Mouse (Mus musculus): Measurements from ENCODE around the gene Olfr322. TPM values are rescaled to one million over a fixed set of nuclear protein-coding genes. Genes with fewer than 3 reads are reported as not detected.

The Olfr322 gene
- 0.06 TPM in 1 of 2 replicates, not detected in the other for polyA plus RNA-seq (2015; fragmentation: Nextera tagmentation; extraction: Ambion mirVana)

GRCm38 (mm10) chr11:58658596-58658995 lies at the start of gene Olfr322:
Olfr322 (plus strand) TSS chr11:58658782.
- no peaks in the 10 kb centered on the region for H3K4me1 ChIP-seq (ENCODE audit: insufficient read depth)
- H3K4me3 ChIP-seq (ENCODE audit: low read depth, low read length) = no peak within 1 kb of the TSS
- WGBS (ENCODE audit: insufficient replicate concordance) = 76% methylated on average over 4 of the region's 4 CpGs
- H3K4me2 ChIP-seq (ENCODE audit: low read depth, low read length) = no peak within 1 kb of the TSS
- ATAC-seq (no peak), DNase-seq (no peak)
- no peak within 1 kb of the TSS for H3K9ac ChIP-seq (replicated peaks)
- H3K36me3 ChIP-seq (replicated peaks; ENCODE audit: insufficient read depth, low read length) = no peaks in the 10 kb centered on the region
- no peaks in the 10 kb centered on the region for H3K27me3 ChIP-seq (ENCODE audit: insufficient read depth, low read length)
- no peak for TF ChIP-seq CTCF (IDR thresholded peaks at IDR 0.05; ENCODE audit: low read depth)
- TF ChIP-seq EP300 (IDR thresholded peaks at IDR 0.05; ENCODE audit: low read depth) = no peak
- no peaks in the 10 kb centered on the region for H3K9me3 ChIP-seq (ENCODE audit: low read length)
- no peak within 1 kb of the TSS for H3K27ac ChIP-seq (ENCODE audit: low read depth)

- H3K4me3 ChIP-seq (ENCODE audit: low read depth, low read length) = no peak overlapping the region
- WGBS (ENCODE audit: insufficient replicate concordance) = 56% methylated on average over 3 of the region's 3 CpGs
- ATAC-seq = no peak
- peaks cover 9% of the 10 kb centered on the region; the same call in 1 of the 2 replicates for H3K4me1 ChIP-seq (ENCODE audit: insufficient read depth)
- TF ChIP-seq EP300 (IDR thresholded peaks at IDR 0.05; ENCODE audit: low read depth) = no peak
- no peak for TF ChIP-seq CTCF (IDR thresholded peaks at IDR 0.05; ENCODE audit: low read depth)
- no peak overlapping the region for H3K27ac ChIP-seq (ENCODE audit: low read depth)
- no peaks in the 10 kb centered on the region for H3K9me3 ChIP-seq (ENCODE audit: low read length)
- no peaks in the 10 kb centered on the region for H3K27me3 ChIP-seq (ENCODE audit: insufficient read depth, low read length)
- no peaks in the 10 kb centered on the region for H3K36me3 ChIP-seq (replicated peaks; ENCODE audit: insufficient read depth, low read length)
- no peak overlapping the region for H3K9ac ChIP-seq (replicated peaks)
- no peak for DNase-seq
- H3K4me2 ChIP-seq (ENCODE audit: low read depth, low read length) = no peak overlapping the region
These were observed 45.2 kb upstream of the Olfr322 start for GRCm38 (mm10) chr11:58613359-58613758.

GRCm38 (mm10) chr11:58614526-58614925 lies 44.1 kb upstream of the Olfr322 start:
- Histone ChIP-seq H3K4me2 (ENCODE audit: low read depth, low read length) (no peak overlapping the region), H3K27me3 (ENCODE audit: insufficient read depth, low read length) (no peaks in the 10 kb centered on the region), H3K9ac (replicated peaks) (no peak overlapping the region), H3K4me1 (ENCODE audit: insufficient read depth) (peaks cover 9% of the 10 kb centered on the region; the same call in 1 of the 2 replicates), H3K4me3 (ENCODE audit: low read depth, low read length) (no peak overlapping the region), H3K36me3 (replicated peaks; ENCODE audit: insufficient read depth, low read length) (no peaks in the 10 kb centered on the region), H3K9me3 (ENCODE audit: low read length) (no peaks in the 10 kb centered on the region), H3K27ac (ENCODE audit: low read depth) (no peak overlapping the region)
- TF ChIP-seq EP300 (IDR thresholded peaks at IDR 0.05; ENCODE audit: low read depth) (0 out of 2 replicates have a peak, but pooled peaks have one; percentile 10), CTCF (IDR thresholded peaks at IDR 0.05; ENCODE audit: low read depth) (no peak)
- DNase-seq (peak; percentile 47), ATAC-seq (no peak)

GRCm38 (mm10) chr11:58615975-58616374 lies 42.6 kb upstream of the Olfr322 start, which contains the start of gene 2210407C18Rik:
2210407C18Rik (minus strand) TSS chr11:58616075.
- H3K4me3 ChIP-seq (ENCODE audit: low read depth, low read length) = no peak within 1 kb of the TSS
- H3K4me2 ChIP-seq (ENCODE audit: low read depth, low read length) = no peak within 1 kb of the TSS
- H3K9ac ChIP-seq (replicated peaks) = no peak within 1 kb of the TSS
- 72% methylated on average over 4 of the region's 4 CpGs for WGBS (ENCODE audit: insufficient replicate concordance)
- no peak within 1 kb of the TSS for H3K27ac ChIP-seq (ENCODE audit: low read depth)
- DNase-seq (no peak), ATAC-seq (no peak)
- H3K4me1 ChIP-seq (ENCODE audit: insufficient read depth) = peaks cover 9% of the 10 kb centered on the region; the same call in 1 of the 2 replicates
- TF ChIP-seq CTCF (IDR thresholded peaks at IDR 0.05; ENCODE audit: low read depth) (no peak), EP300 (IDR thresholded peaks at IDR 0.05; ENCODE audit: low read depth) (no peak)
- H3K27me3 ChIP-seq (ENCODE audit: insufficient read depth, low read length) = no peaks in the 10 kb centered on the region
- H3K9me3 ChIP-seq (ENCODE audit: low read length) = no peaks in the 10 kb centered on the region
- no peaks in the 10 kb centered on the region for H3K36me3 ChIP-seq (replicated peaks; ENCODE audit: insufficient read depth, low read length)

DNA sequence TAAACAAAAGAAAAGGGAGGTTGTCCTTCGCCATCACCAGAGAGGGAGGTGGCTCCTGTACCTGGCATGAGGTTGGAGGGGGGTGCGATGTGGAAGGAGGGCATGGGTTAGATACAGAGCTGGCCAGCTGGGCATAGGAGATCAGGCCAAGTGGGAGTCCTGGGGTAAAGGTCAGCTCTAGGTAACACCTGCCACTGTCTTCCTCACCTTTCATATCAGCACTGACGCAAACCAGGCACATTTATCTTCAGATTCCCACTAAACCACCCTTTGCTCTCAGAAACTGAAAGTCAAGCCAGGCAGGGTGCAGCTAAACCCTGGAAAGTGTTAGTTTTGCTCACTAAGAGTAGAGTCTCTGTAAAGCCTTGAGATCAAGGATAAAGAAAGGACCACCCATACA lies 40.2 kb upstream of the Olfr322 start:
- Histone ChIP-seq H3K4me2 (ENCODE audit: low read depth, low read length) (no peak overlapping the region), H3K4me1 (ENCODE audit: insufficient read depth) (peaks cover 9% of the 10 kb centered on the region; the same call in 1 of the 2 replicates), H3K36me3 (replicated peaks; ENCODE audit: insufficient read depth, low read length) (no peaks in the 10 kb centered on the region), H3K4me3 (ENCODE audit: low read depth, low read length) (no peak overlapping the region), H3K27ac (ENCODE audit: low read depth) (no peak overlapping the region), H3K9ac (replicated peaks) (no peak overlapping the region), H3K27me3 (ENCODE audit: insufficient read depth, low read length) (no peaks in the 10 kb centered on the region), H3K9me3 (ENCODE audit: low read length) (no peaks in the 10 kb centered on the region)
- WGBS (ENCODE audit: insufficient replicate concordance) = 65% methylated on average over 3 of the region's 3 CpGs
- ATAC-seq (no peak), DNase-seq (no peak)
- TF ChIP-seq CTCF (IDR thresholded peaks at IDR 0.05; ENCODE audit: low read depth) (no peak), EP300 (IDR thresholded peaks at IDR 0.05; ENCODE audit: low read depth) (no peak)

DNA sequence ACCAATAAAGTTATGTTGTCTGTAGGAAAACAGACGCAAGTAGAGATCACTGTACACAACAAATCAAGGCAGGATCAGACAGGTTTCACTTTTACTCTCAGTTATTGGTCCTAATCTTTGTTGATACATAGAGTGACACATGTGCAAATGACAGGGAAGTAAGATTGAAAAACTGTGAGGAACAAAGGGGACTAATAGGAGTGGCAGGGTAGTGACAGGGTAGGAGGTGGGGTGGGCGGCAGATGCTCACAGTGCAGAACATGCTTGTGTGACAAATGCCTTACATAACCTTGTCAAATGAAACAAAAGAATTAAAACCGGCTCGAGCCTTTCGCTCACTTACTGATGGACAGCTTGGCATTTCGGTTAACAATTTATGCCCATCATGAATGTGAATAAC lies 39.8 kb upstream of the Olfr322 start:
- H3K4me1 ChIP-seq (ENCODE audit: insufficient read depth) = peaks cover 9% of the 10 kb centered on the region; the same call in 1 of the 2 replicates
- no peak for ATAC-seq
- no peaks in the 10 kb centered on the region for H3K9me3 ChIP-seq (ENCODE audit: low read length)
- no peak overlapping the region for H3K9ac ChIP-seq (replicated peaks)
- no peak for DNase-seq
- H3K27ac ChIP-seq (ENCODE audit: low read depth) = no peak overlapping the region
- no peak for TF ChIP-seq EP300 (IDR thresholded peaks at IDR 0.05; ENCODE audit: low read depth)
- no peak for TF ChIP-seq CTCF (IDR thresholded peaks at IDR 0.05; ENCODE audit: low read depth)
- H3K4me3 ChIP-seq (ENCODE audit: low read depth, low read length) = no peak overlapping the region
- 75% methylated on average over 6 of the region's 6 CpGs for WGBS (ENCODE audit: insufficient replicate concordance)
- no peaks in the 10 kb centered on the region for H3K27me3 ChIP-seq (ENCODE audit: insufficient read depth, low read length)
- H3K36me3 ChIP-seq (replicated peaks; ENCODE audit: insufficient read depth, low read length) = no peaks in the 10 kb centered on the region
- no peak overlapping the region for H3K4me2 ChIP-seq (ENCODE audit: low read depth, low read length)

GRCm38 (mm10) chr11:58626146-58626545 lies 32.4 kb upstream of the Olfr322 start:
- H3K4me1 ChIP-seq (ENCODE audit: insufficient read depth) = no peaks in the 10 kb centered on the region
- no peak overlapping the region for H3K4me3 ChIP-seq (ENCODE audit: low read depth, low read length)
- WGBS (ENCODE audit: insufficient replicate concordance) = 42% methylated on average over 4 of the region's 4 CpGs
- no peak overlapping the region for H3K9ac ChIP-seq (replicated peaks)
- ATAC-seq = no peak
- no peak overlapping the region for H3K27ac ChIP-seq (ENCODE audit: low read depth)
- H3K9me3 ChIP-seq (ENCODE audit: low read length) = no peaks in the 10 kb centered on the region
- TF ChIP-seq EP300 (IDR thresholded peaks at IDR 0.05; ENCODE audit: low read depth) (no peak), CTCF (IDR thresholded peaks at IDR 0.05; ENCODE audit: low read depth) (no peak)
- no peaks in the 10 kb centered on the region for H3K36me3 ChIP-seq (replicated peaks; ENCODE audit: insufficient read depth, low read length)
- no peak overlapping the region for H3K4me2 ChIP-seq (ENCODE audit: low read depth, low read length)
- no peak for DNase-seq
- no peaks in the 10 kb centered on the region for H3K27me3 ChIP-seq (ENCODE audit: insufficient read depth, low read length)
